ENCODE assay signal across 23 mouse cellular contexts in the genomic region with DNA sequence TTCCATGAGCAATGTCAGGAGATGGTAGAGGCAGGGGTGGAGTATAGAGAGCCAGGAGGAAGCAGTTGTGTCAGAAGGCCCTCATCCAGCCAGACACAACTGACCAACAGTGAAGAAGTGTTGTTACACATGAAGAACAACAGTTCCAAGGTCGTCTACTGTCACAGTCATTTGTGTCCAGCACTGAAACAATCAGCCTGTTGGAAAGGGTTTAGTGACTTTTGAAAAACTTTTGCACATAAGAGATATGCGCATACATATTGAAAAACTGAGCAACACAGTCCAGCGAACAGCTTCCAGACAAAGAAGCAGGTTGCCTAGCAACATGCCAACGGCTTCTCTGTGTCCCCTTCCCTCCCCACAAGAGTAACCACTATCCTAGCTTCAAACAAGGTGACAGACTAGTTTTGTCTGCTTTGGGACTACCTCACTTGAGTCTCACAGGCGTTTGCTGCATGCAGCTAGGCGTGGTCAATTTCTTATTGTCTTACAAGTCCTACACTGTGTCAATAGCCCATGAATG.
DNase-seq lines count a peak whose midpoint lies in the region; ATAC-seq and TF ChIP-seq lines count a peak whose summit lies in the region.
"Had no signal": no experiment of that assay in that cellular context is flagged by ENCODE, and none has a peak within 500 bp of the region (broad histone marks: within the 10 kb centered on the region; RNA-seq: fewer than 3 reads in every experiment).

No protein-coding gene starts in this region.

- DNase-seq in forebrain, postnatal 0 days = peak; percentile 43
- DNase-seq in forebrain, embryonic 11.5 days (ENCODE audit: low spot score) = no peak
- DNase-seq in neural tube, embryonic 10.5 days (ENCODE audit: extremely low spot score, low spot score) = peak; percentile 20
- DNase-seq in mesoderm, embryonic 11.5 days (ENCODE audit: low read depth, low spot score) = peak; percentile 28
- DNase-seq in gastrocnemius, adult 18-20 months (ENCODE audit: low spot score) = no peak
- DNase-seq in frontal cortex, postnatal 14 days (ENCODE audit: low spot score in 2 of 2) = no peak
- DNase-seq: adrenal gland, postnatal 10 days; cerebellum, adult 11-12 months; cerebellum, postnatal 14 days; embryo, embryonic 11 days; heart, postnatal 14 days; kidney, adult 8-10 months; kidney, postnatal 14 days; lung, adult 2 months; lung, postnatal 4 days; thymus, postnatal 25 days had no signal

- TF ChIP-seq CTCF in forebrain, postnatal 0 days (IDR thresholded peaks at IDR 0.05; ENCODE audit: low read depth) = no peak

- no peak overlapping the region for H3K9ac ChIP-seq in forebrain, postnatal 0 days
- H3K9ac ChIP-seq in forebrain, embryonic 11.5 days (ENCODE audit: low read length) = no peak overlapping the region
- no peak overlapping the region for H3K9ac ChIP-seq in neural tube, embryonic 15.5 days (replicated peaks)
- no peak overlapping the region for H3K9ac ChIP-seq in midbrain, embryonic 16.5 days (ENCODE audit: low read depth, low read length)
- H3K9ac ChIP-seq: heart, embryonic 12.5 days; limb, embryonic 12.5 days; liver, embryonic 12.5 days had no signal

- no peak overlapping the region for H3K4me2 ChIP-seq in forebrain, postnatal 0 days (ENCODE audit: low read depth)
- no peak overlapping the region for H3K4me2 ChIP-seq in forebrain, embryonic 11.5 days (ENCODE audit: low read depth, low read length, severe bottlenecking)
- H3K4me2 ChIP-seq in neural tube, embryonic 15.5 days = no peak overlapping the region
- no peak overlapping the region for H3K4me2 ChIP-seq in midbrain, embryonic 16.5 days (ENCODE audit: low read length)
- H3K4me2 ChIP-seq: heart, embryonic 12.5 days; limb, embryonic 12.5 days; liver, embryonic 12.5 days had no signal

- no peaks in the 10 kb centered on the region for H3K4me1 ChIP-seq in forebrain, postnatal 0 days (ENCODE audit: insufficient read depth)
- 0 out of 2 replicates have a peak, but pooled peaks cover 4% of the 10 kb centered on the region for H3K4me1 ChIP-seq in forebrain, embryonic 11.5 days (replicated peaks; ENCODE audit: control insufficient read depth, insufficient read depth, low read length)
- peaks cover 9% of the 10 kb centered on the region; the same call in 1 of the 2 replicates for H3K4me1 ChIP-seq in neural tube, embryonic 15.5 days
- peaks cover 13% of the 10 kb centered on the region for H3K4me1 ChIP-seq in midbrain, embryonic 16.5 days (ENCODE audit: control insufficient read depth, insufficient read depth, low read length)
- H3K4me1 ChIP-seq: liver, embryonic 12.5 days had no signal

- H3K9me3 ChIP-seq in forebrain, postnatal 0 days (ENCODE audit: low read length) = no peaks in the 10 kb centered on the region
- H3K9me3 ChIP-seq in forebrain, embryonic 11.5 days (ENCODE audit: control insufficient read depth, low read length) = no peaks in the 10 kb centered on the region
- H3K9me3 ChIP-seq in neural tube, embryonic 15.5 days (replicated peaks) = no peaks in the 10 kb centered on the region
- no peaks in the 10 kb centered on the region for H3K9me3 ChIP-seq in midbrain, embryonic 16.5 days (replicated peaks; ENCODE audit: control insufficient read depth, low read length, poor library complexity, severe bottlenecking)
- H3K9me3 ChIP-seq: forebrain, embryonic 10.5 days; heart, embryonic 12.5 days; limb, embryonic 12.5 days; liver, embryonic 12.5 days had no signal

- 35% methylated on average over 6 of the region's 6 CpGs for WGBS in forebrain, postnatal 0 days
- 66% methylated on average over 6 of the region's 6 CpGs for WGBS in forebrain, embryonic 11.5 days
- WGBS in neural tube, embryonic 15.5 days = 34% methylated on average over 6 of the region's 6 CpGs
- WGBS in midbrain, embryonic 16.5 days = 29% methylated on average over 6 of the region's 6 CpGs

- H3K36me3 ChIP-seq in forebrain, postnatal 0 days (ENCODE audit: insufficient read depth) = no peaks in the 10 kb centered on the region
- no peaks in the 10 kb centered on the region for H3K36me3 ChIP-seq in forebrain, embryonic 11.5 days (ENCODE audit: control insufficient read depth, insufficient read depth, low read length)
- H3K36me3 ChIP-seq in neural tube, embryonic 15.5 days = no peaks in the 10 kb centered on the region
- no peaks in the 10 kb centered on the region for H3K36me3 ChIP-seq in midbrain, embryonic 16.5 days (ENCODE audit: control insufficient read depth, insufficient read depth, low read length)
- H3K36me3 ChIP-seq: forebrain, embryonic 10.5 days; heart, embryonic 12.5 days; limb, embryonic 12.5 days; liver, embryonic 12.5 days had no signal

- H3K27ac ChIP-seq in forebrain, postnatal 0 days (ENCODE audit: low read depth, low read length) = no peak overlapping the region
- H3K27ac ChIP-seq in forebrain, embryonic 11.5 days (ENCODE audit: low read depth, low read length) = no peak overlapping the region
- no peak overlapping the region for H3K27ac ChIP-seq in neural tube, embryonic 15.5 days (replicated peaks)
- no peak overlapping the region for H3K27ac ChIP-seq in midbrain, embryonic 16.5 days (ENCODE audit: low read length)
- H3K27ac ChIP-seq: forebrain, embryonic 10.5 days; limb, embryonic 12.5 days; liver, embryonic 12.5 days had no signal

- ATAC-seq in forebrain, postnatal 0 days = peak; percentile 62
- ATAC-seq in forebrain, embryonic 11.5 days (replicated peaks; ENCODE audit: low FRiP score) = no peak
- no peak for ATAC-seq in neural tube, embryonic 15.5 days (ENCODE audit: low FRiP score)
- ATAC-seq in midbrain, embryonic 16.5 days = peak; percentile 78
- ATAC-seq: inflammation-experienced regulatory T-cells, adult 6 months; liver, embryonic 12.5 days had no signal

- no peaks in the 10 kb centered on the region for H3K27me3 ChIP-seq in forebrain, postnatal 0 days (ENCODE audit: insufficient read depth, low read length)
- H3K27me3 ChIP-seq in forebrain, embryonic 11.5 days (ENCODE audit: control insufficient read depth, insufficient read depth, low read length) = no peaks in the 10 kb centered on the region
- no peaks in the 10 kb centered on the region for H3K27me3 ChIP-seq in neural tube, embryonic 15.5 days (replicated peaks)
- H3K27me3 ChIP-seq in midbrain, embryonic 16.5 days (ENCODE audit: control insufficient read depth, insufficient read depth, low read depth, low read length) = no peaks in the 10 kb centered on the region
- H3K27me3 ChIP-seq: heart, embryonic 12.5 days; limb, embryonic 12.5 days; liver, embryonic 12.5 days had no signal

- no peak overlapping the region for H3K4me3 ChIP-seq in forebrain, postnatal 0 days (ENCODE audit: low read depth, low read length)
- no peak overlapping the region for H3K4me3 ChIP-seq in forebrain, embryonic 11.5 days (ENCODE audit: low read depth, low read length)
- H3K4me3 ChIP-seq in neural tube, embryonic 15.5 days (replicated peaks) = no peak overlapping the region
- H3K4me3 ChIP-seq in midbrain, embryonic 16.5 days (ENCODE audit: low read depth, low read length) = no peak overlapping the region
- H3K4me3 ChIP-seq: forebrain, embryonic 10.5 days; heart, embryonic 12.5 days; limb, embryonic 12.5 days; liver, embryonic 12.5 days had no signal

Comparison
In these comparisons a context has a peak if more than half of its experiments do, and no peak if none do; other contexts are left out.
1. ATAC-seq: peak in forebrain, postnatal 0 days (single experiment) and midbrain, embryonic 16.5 days (single experiment); none in forebrain, embryonic 11.5 days (single experiment) and neural tube, embryonic 15.5 days (single experiment).
2. DNase-seq: peak in forebrain, postnatal 0 days (single experiment), neural tube, embryonic 10.5 days (single experiment) and mesoderm, embryonic 11.5 days (single experiment); none in forebrain, embryonic 11.5 days (single experiment), gastrocnemius, adult 18-20 months (single experiment) and frontal cortex, postnatal 14 days (0 of 2).